Mouse (Mus musculus) embryo, embryonic 10.5 days (tissue): ENCODE measurements around the gene Cpped1.

ENCODE experiments used
- DNase-seq: peaks from one replicate; pipeline ENCODE4 v3.0.0-alpha.2; 2015; ENCODE audit warnings: low spot score

The Cpped1 gene

DNA sequence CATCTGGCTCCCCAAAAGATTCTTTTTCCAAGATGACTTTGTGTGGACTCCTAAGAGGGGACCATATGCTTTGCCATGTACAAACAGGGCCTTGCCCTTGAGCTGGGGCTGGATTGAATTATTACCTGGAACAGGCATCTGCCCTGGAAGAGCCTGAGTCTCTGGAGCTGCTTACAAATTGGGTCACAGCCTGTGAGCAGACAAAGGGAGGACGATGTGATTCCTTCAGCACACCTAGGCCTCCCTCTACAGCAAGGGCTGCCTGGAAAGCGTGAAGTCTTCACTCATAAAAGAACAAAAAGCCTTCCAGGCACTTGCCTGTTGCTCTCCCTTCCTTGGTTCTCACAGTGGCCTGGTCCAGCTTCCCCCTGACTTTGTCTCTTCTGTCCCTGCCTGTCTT is 136.9 kb downstream of the Cpped1 start:
- no peak for DNase-seq

DNA sequence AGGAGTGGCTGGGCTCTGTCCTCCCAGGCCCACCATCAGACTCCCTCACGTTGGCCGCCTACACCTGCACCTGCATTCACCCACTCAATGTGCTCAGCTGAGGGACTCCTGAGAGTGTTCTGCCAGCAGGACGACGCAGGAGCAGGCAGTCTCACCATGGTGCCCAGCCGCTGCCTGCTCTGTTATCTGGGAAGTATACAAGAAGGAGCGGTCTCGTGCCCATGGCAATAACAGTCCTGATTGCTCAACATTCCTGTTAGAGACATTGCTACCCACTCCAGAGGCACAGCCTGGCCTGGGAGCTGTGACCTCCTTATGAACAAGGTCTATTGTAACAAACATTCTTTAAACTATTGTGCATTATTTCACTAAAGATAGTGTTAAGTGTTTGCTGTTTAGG is 151.3 kb downstream of the Cpped1 start:
- no peak for DNase-seq

GRCm38 (mm10) chr16:11757471-11757870 is 151.8 kb downstream of the Cpped1 start:
- DNase-seq, result no peak

DNA sequence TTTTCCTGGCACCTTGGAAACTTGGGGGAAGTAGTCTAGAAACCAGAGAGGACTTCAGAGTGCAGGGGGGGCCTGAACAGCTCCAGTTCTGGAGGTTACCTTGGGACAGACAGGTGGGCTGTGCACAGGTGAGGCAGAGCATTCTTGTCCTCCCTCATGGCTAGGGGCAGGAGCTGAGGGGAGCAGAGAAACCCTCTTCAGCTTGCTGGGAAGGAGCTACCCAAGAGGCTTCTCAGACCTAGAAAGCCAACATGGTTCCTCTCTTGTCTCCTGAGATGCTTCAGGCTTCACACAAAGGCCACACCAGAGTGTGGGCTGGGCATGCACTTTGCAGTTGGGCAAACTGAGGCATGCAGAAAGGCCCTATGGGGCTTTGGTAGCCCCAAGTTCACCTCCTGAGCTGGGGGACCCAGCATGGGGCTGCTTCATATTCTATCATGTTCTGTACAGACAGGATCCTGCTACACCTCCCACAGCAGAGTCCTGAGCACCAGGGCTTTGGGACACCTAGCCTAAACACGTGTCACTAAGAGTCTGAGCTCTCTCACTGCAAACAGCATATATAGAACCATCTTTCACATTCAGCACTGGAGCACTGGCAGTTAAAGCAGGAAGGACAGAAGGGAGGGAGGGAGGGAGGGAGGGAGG is 152.5 kb downstream of the Cpped1 start:
- DNase-seq, result no peak

DNA sequence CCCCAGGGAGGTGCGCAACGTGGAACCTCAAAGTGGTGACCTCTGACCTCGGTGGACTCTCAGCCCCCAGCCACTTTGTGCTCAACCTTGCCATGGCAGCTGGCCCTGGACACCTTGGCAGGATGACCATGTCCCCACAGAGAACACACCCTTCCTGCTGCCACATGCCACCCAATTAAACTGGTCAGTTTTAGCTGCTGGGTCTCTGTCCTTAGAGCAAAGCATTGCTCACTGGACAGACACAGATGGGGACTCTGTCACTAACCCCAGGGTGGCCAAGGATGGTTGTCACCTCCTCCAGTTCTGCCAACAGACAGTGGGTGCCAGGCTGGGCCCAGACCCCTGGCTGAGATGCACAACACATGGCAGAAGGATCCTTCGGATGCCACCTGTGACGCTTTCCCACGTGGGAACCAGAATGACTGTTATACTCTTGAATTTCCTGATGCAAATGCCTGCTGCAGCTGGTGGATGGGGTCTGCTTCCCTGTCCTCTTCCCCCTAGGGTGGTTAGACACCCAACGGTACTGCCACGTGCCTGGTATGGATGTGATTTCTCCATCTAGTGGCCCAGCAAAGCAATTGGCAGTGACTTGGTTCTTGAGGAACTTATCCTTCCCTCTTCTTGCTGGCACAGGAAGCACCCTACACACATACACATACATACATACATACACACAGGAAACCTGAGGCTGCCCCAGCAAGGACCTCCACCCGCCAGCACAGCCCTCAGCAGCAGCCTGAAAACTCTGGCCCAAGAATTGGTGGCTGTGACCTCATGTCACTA is 153.8 kb downstream of the Cpped1 start:
- DNase-seq, result no peak

DNA sequence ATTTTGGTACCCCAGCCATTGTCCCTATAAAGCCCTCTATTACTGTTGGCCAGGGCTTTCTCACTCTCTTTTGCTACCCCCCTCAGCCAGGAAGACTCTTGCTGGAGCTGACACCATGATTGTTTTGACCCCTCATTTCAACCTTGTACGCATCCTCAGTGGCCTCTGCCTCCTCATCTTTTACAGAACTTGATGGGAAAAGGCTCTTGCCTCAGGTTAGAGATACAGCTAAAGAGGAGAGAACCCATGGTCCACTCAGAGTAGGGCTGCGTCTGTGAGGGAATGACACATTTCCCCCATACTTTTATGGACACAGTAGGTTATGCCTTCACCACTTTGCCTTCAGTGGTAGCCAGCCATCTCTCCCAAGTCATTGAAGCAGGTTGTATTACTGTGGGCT is 155.1 kb downstream of the Cpped1 start:
- DNase-seq, result no peak
